Mouse (Mus musculus) gastrocnemius, postnatal 14 days (tissue): Measurements from ENCODE around the gene Cacna1a. TPM values are rescaled to one million over a fixed set of nuclear protein-coding genes. Genes with fewer than 3 reads are reported as not detected.
"Not testable (repeated sequence)": the region's sequence is repeated elsewhere in the genome, so short reads cannot be mapped to it uniquely, and the experiment has no call there.

ENCODE experiments used
- DNase-seq: peaks from one replicate; pipeline ENCODE4 v3.0.0; 2021; ENCODE audit warnings: mixed read lengths
- intact Hi-C: fragments of 180-260 bp; cut with DNase I; formaldehyde crosslinking; loops from one replicate; pipeline ENCODE4 v1.15.1; 2025; ENCODE audit warnings: low total_unique reads
- total RNA-seq, 2 experiments: library from RNA; stranded (reverse); gene quantifications; 2 replicates each; pipeline ENCODE4 v1.2.3; 2021

Cacna1a gene
- total RNA-seq, 2 experiments from 2014 or later: 3.1 to 9.2 TPM

DNA sequence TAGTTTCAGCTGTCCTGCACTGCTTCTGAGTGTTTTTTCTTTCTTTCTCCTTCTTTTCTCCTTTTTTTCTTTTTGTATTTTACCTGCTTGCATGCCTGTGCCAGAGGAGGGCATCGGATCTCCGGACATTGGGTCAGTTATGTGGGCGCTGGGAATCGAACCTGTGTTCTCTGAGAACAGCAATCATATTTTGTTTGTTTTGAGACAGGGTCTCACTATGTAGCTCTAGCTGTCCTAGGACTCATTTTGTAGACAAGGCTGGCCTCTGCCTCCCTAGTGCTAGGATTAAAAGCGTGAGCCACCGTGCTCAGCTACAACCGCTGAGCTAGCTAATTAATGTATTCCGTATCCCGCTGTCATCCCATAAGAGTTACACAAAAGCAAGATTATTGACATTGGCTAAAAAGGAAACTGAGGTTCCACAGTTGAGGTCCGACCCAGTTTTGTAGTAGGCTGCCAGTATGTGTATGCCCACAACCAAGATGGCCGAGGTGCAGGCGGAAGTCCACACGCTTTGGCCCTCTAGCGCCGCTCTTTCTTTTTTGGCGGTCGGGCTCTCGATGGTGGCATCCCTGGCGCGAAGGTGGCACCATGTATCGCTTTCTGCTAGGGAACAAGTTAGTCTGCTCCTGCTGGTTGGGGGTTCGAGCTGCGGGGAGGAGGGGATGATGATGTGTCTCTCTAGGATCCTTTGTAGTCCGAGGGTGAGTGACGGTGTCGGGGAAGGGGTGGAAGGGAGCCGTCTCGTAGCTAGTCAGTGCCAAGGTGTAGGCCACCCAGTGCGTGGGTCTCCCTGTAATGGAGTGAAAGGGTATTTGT is 276.5 kb downstream of the Cacna1a start:
- intact Hi-C loops: no loop called here
- DNase-seq: peak; percentile 77

DNA sequence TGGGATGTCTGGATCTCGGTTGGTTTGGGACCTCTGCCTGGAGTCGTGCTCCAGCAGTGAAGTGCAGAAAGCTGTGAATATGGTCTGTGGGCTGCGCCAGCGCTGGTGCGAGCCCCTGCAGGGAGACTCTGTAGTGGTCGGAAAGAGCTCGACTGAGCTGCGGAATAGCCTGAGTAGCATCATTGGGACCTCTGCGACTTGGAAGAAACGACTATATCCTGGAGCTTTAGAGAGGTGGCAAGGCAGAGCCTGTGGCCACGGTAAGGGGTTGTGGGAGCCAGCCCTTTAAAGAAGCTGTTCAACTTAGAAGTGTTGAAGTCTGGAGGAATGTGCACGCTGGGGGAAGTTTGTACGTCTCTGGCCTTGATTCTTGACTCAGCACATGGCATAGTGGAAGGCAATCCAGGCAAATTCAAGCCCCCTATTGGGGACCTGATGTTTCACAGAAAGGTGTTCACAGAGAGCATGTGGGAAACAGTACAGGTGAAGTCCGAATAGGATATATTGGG is 277.2 kb downstream of the Cacna1a start:
- DNase-seq: no peak
- intact Hi-C loops: no loop called here

DNA sequence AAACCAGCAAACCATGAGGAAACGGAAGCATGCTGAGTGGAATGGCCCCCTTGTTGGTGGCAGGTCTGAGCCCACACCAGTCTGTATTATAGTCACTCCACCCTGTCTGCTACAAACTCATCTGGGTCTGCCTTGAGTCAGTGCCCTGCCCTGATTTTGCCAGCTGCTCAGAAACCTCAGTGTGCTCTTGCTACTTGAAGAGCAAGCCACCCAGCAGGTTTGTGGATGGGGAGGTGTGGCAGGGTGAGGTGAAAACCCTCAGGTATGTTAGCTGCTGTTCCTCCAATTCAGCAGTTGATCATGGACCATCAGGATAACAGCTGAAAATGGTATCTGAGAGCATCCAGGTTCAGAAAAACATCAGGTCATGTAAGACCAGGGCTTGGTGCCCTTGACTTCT is 279.8 kb downstream of the Cacna1a start:
- no peak for DNase-seq
- intact Hi-C loops: loop anchor here (2.0 kb wide), 1 partner anchor 17 kb away; no protein-coding TSS in a partner anchor

DNA sequence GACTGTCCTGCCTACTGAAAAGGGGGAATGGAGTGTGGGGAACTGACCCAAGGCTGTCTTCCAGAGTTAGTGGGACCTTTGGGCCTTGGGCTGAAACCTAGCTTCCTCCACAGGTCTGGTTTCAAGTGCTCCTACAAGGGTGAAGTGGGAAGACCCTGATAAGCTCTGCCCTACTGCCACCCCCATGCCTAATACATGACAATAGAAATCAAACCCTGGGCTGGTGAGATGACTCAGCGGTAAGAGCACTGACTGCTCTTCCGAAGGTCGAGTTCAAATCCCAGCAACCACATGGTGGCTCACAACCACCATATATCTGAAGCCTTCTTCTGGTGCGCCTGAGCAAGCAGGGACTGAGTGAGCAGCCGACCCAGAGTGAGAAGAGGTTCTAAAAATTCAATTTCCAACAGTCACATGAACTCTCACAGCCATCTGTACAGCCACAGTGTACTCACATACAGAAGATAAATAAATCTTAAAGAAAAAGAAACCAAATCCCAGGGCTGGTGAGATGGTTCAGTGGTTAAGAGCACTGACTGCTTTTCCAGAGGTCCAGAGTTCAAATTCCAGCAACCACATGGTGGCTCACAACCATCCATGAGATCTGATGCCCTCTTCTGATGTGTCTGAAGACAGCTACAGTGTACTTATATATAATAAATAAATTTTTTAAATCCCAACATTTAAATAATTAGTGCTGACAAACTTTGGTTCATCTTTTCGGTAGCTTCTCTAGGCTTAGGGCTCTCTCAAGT is 280.7 kb downstream of the Cacna1a start:
- DNase-seq: no peak
- intact Hi-C loops: loop anchor here (2.0 kb wide), 1 partner anchor 16 kb away; no protein-coding TSS in a partner anchor

DNA sequence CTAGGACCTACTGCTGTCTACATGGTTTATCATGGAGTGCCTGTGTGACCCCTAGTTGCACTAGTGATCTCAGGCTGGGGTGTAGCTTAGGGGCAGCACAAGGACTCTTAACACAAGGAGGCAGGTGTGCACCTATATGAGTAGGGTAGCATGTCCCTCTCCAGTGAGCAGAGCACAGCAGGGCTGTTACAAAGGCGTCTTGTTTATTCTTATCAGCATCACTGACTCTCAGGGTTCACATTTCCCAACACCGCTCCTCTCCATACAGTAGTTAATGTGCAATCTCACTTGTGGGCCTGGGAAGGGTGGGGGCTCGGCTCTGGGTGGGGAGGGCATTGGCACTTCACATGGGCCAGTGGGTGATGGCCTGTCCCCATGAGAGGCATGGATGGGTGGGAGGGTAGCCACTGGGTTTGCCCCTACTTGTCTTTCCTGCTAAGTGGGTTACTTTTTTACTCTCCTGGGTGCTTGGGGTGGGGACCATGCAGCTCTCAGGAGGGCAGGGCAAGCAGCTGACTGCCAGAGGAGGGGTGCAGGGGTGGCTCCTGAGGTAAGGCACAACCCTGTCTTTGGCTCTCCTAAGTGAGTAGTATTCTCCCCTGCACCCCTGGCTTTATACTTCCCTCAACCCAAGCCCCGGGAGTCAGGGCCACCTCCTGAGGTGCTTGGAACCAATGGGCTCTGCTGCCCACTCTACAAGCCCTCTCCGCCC is 282.2 kb downstream of the Cacna1a start:
- intact Hi-C loops, DNase-seq: not testable (repeated sequence)

DNA sequence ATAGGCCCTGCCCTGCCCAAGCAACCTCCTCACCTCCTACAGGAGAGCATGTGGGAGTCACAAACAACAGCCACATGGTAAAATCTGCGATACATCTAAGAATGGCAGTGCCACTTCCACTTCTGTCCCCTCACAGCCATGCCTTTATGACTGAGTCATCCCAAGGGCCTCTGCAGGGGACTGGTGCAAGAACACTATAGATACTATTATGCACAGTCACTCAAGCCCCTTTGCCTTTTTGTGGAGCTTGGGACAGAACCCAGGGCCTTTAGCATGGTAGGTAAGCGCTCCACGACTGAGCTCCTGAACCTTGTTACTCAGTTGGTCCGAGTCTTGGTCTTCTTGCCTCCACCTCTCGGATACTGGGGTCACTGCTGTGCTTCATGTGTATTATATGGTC is 289.1 kb downstream of the Cacna1a start:
- no peak for DNase-seq
- intact Hi-C loops: no loop called here

DNA sequence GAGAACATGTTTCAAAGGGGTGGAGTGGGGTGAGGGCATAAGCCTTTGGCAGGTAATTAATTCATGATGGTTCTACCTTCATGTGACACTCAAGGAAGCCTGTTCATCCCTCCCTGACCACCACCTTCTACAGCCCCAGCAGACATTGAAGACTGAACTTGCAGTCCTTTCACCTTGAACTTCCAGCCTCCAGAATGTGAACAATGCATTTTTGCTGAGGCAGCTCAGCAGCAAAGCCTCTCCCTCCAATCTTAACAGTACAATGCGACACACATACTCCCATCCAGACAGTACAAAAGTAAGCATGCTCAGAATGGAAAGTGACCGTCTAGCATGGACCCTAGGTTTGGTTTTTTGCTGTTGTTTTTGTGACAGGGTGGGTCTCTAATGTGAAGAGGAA is 293.2 kb downstream of the Cacna1a start:
- intact Hi-C loops: no loop called here
- DNase-seq: no peak

DNA sequence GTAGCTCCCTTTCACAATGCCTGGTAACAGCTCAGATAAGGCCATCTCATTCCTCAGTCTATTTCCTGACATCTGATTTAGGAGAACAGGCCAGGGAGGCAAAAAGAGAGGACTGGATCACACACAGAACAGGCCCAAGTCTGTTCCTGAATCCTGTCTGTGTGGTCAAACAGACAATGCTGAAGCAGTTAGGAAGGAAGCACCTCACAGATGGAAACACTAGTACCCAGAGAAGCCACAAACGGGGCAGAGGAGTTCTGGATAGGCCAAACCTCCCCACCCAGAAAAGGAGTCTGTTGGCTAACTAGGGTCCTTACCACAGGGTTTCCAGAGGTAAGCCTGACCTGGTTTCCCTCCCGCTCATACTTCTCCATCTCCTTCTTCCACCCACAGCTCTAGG is 294.0 kb downstream of the Cacna1a start:
- intact Hi-C loops: no loop called here

DNA sequence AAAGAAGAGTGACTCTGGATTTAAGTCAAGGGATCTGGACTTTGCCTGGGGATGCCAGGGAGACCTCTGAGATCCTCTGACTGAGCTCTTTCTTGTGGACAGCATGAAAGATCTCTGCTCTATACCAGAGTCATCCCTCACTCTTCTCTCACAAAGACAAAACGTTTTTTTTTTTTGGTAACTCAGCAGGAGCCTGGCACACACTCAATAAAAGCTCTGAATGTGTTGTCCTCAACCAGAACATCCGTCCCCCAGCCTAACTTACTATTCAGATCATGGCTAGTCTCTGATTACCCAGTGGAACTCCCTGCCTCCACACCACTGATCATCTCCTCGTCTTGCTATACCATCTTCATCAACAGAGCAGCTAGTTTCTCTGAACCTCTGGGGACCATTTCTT is 296.3 kb downstream of the Cacna1a start:
- intact Hi-C loops: loop anchor here (2.0 kb wide), 1 partner anchor 16 kb away; no protein-coding TSS in a partner anchor
- DNase-seq: no peak

More for the DNA sequence above, 294.0 kb downstream of the Cacna1a start:
- no peak for DNase-seq

DNA sequence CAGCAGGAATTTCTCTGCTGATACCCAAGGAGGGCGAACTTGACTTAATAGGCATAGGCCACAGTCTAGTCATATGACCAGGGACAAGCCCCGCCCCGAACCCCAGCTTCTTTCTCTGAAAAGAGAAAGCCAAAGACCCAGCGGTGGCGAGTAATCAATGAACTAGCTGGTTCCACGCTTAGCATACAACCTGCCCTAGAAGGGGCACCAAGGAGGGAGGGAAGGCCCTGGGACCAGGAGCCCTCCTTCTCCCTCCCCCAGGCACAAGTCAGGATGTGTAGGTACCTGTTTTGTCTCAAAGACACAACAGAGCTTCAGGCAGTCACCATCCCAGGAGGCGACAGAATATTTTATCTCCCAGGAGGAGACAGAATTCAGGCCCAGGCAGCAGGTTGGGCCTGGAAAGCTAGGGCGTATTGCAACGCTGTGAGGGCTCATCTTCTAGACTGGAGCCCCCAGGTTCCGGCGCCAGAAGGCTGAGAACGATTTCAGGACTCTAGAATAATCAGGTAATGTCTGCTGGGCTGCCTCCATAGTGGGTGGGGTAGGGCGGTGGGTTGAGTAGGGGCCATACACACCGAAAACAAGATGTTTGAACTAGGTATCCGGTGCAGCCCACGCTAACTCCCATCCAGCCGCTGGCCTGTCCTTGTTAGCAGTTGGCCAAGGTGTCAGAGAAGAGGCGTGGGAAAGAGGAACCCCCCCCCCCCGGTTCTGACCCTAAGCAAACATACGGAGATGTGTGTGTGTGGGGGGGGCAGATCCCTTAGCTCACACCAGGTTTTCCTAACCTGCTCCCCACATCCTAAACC is 298.2 kb downstream of the Cacna1a start, which contains the start of gene Trmt1:
Trmt1 (plus strand) TSS at position 117 of the 812 bp plus-strand sequence.
- intact Hi-C loops: no loop called here
- no peak for DNase-seq

DNA sequence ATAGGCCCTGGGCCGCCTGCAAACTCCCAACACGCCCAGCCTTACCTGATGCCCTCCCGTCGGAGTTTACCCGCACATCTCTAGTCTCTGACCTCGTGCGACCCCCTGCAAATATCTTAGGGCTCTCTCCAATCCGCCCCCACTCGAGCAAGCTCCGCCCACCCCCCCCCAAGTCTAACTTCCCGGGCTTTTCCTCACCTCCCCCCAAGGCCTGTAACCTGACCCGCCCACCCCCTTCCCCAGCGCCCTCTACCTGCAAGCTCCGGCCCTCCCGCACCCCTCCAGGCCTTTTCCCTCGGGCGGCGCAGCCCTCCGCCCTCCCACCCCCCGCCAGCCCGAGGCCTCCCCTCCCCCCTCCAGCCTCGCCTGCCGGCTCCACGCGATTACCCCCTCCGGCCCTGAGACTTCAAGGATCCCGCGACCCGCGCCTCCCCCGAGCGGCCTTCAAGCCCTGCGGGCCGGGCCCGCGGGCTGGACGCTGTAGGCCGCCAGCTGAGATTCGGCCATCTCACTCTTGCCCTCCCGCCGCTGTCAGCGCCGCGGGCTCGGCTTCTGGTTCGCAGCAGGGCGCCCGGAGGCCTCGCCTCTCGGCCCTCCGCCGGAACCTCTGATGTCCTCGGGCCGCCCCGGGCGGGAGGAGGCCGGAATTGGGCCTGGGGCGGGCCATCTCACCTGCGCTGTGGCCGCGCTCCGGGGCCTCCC is 298.9 kb downstream of the Cacna1a start:
- no peak for DNase-seq
- intact Hi-C loops: no loop called here

DNA sequence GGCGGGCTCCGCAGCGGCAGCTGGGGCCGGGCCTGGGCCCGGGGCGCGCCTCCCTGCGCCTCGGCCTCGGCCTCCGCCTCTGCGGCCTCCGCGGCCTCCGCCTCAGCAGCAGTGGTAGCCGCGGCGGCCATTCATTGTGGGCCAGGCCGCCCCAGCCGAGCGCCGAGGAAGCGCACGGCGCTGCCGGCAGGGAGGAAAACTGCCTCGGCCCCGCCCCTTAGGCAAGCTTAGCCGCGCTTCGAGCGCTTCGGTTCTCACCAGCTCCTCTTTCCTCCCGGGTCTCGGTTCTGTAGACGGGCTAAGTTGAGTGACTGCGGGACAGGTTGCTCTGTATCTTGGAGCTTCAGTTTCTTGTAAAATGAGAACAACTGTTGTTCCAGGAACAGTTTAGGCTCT is 299.5 kb downstream of the Cacna1a start, which contains the start of gene Nacc1:
Nacc1 (minus strand) TSS at position 158 of the 396 bp plus-strand sequence.
- DNase-seq: peak; percentile 92
- intact Hi-C loops: no loop called here

DNA sequence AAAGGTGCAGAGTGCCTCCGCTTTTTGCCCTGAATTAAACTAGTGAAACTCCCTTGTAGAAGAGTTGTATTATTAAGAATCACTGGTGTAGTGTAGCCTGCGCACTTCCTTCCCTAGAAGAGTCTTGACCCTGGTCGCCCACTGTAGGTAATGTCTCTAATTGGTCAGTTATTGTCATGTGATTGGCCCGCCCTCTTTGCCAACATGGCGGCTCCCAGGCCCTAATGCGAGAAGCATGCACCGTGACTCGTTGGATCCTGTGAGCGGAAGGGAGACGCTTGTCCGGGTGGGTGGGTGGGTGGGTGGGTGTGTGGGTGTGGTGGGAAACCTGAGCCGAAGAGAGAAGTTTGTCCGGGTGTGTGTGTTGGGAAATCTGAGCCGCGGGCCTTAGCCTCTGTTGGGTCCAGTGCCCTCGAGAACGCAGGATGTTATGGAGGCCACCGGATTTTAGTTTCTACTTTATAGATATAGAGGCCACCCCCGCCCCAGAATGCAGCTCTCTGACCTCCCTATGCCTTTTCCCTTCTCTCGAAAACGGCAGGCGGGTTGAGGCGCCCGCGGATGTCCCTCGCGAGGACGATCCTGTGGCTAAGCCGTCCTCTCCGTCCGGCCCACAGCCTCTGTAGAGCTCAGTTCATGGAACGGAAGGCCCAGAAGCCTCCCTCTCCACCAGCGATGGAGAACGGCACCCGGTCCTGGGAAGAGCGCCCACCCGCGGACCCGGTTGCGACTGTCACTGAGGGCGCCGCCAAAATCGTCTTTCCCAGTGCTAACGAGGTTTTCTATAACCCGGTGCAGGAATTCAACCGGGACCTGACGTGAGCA is 301.1 kb downstream of the Cacna1a start:
- intact Hi-C loops: no loop called here
- DNase-seq: peak; percentile 88

Other genes with a start within 250 kb of the Cacna1a start
- 10 to 100 TPM; 12.1 to 12.6 TPM for gene Cc2d1a, start 240.5 kb upstream of the Cacna1a start, total RNA-seq
- gene 4930432K21Rik, start 240.4 kb upstream of the Cacna1a start, total RNA-seq: under 1 TPM; 0.27 to 0.62 TPM
- gene Nanos3, start 203.2 kb upstream of the Cacna1a start, total RNA-seq: under 1 TPM in 1 of 2 experiments, not detected in 1; 0.43 TPM
- 1 to 10 TPM; 5.8 to 6.8 TPM for gene Zswim4, start 151.4 kb upstream of the Cacna1a start, total RNA-seq
- 100 to 1,000 TPM; 158 to 171 TPM for gene D8Ertd738e, start 138.7 kb upstream of the Cacna1a start, total RNA-seq
- 10 to 100 TPM; 11.8 to 16.6 TPM for gene Mri1, start 131.1 kb upstream of the Cacna1a start, total RNA-seq
- 10 to 100 TPM in 1 of 2 experiments, 1 to 10 TPM in 1; 9.6 to 10.1 TPM for gene Ccdc130, start 118.1 kb upstream of the Cacna1a start, total RNA-seq